Mouse (Mus musculus) forelimb bud, embryonic 11.5 days (tissue): ENCODE data around the gene Cchcr1.
"Not testable (repeated sequence)": the region's sequence is repeated elsewhere in the genome, so short reads cannot be mapped to it uniquely, and the experiment has no call there.

ENCODE experiments used
- DNase-seq: peaks from one replicate; pipeline ENCODE4 v3.0.0-alpha.2; 2012; ENCODE audit warnings: low read depth, low spot score

The Cchcr1 gene

GRCm38 (mm10) chr17:35516652-35517500, at the start of gene Cchcr1, which contains the start of gene Tcf19:
Gene Cchcr1 (plus strand): TSS chr17:35517100.
Gene Tcf19 (minus strand): TSS chr17:35516824.
- DNase-seq: peak; percentile 98

- not testable (repeated sequence) for DNase-seq
These were observed 48.0 kb upstream of the Cchcr1 start for GRCm38 (mm10) chr17:35468936-35469335.

- DNase-seq: no peak
These were observed 46.8 kb upstream of the Cchcr1 start, which contains the start of gene H2-Q10 for GRCm38 (mm10) chr17:35469842-35470751. Gene H2-Q10 (plus strand): TSS chr17:35470089.

- DNase-seq: peak; percentile 53
These were observed 32.8 kb upstream of the Cchcr1 start for GRCm38 (mm10) chr17:35484066-35484465.

GRCm38 (mm10) chr17:35485702-35486101, 31.2 kb upstream of the Cchcr1 start:
- no peak for DNase-seq

DNA sequence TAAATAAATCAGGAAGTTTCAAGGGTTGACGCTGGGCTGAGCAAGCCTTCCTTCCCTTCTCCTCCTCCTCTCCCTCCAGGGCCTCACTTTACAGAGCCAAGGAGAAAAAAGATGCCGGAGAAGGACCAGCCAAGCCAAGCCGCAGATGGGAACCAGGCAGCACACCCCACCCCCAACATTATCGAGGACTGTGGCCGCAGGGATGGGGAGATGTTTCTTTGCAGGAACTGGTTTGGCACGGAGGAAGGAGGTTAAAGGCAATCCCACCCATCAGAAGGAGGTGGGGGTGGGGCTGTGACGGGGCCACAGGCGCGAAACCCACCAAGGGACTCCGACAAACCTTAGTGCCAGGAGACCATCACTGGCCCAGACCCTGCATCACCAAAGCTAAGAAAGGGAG, 30.2 kb upstream of the Cchcr1 start:
- no peak for DNase-seq

DNA sequence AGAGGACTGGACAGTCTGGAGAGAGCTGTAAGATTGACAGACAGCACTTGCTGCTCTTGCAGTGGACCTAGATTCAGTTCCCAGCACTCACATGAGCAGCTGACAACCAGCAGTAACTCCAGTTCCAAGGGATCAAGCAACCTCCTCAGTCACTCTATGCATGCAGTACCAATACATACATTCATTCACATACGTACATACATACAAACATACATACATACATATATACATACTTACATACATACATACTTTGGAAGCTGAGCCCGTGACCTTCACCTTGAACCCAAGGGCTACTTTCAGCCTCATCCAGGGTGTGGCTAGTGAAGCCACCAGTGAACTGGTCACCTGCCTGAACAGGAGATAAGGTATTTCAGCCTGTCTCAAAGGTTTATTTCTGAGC, 28.9 kb upstream of the Cchcr1 start:
- DNase-seq: no peak

DNA sequence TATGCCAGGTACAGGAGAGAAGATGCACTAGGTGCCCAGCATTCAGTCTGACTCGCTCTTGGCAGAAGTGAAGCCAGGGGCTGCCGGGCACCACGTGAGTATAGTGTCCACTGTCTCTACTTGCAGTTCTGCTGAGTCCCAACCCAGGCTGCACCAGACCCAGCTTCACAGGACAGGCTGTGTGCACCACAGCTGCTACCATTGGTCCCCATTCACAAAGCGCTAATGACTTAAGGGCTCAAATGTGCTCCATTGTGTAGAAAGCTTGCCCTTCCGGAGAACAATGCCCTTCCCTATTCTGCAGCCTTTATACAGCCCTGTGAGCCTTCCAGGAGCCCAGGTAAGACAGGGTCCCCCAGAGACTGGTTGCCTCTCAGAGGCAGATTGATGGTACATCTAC, 26.6 kb upstream of the Cchcr1 start:
- DNase-seq: no peak

GRCm38 (mm10) chr17:35497124-35497523, 19.8 kb upstream of the Cchcr1 start:
- no peak for DNase-seq

GRCm38 (mm10) chr17:35502226-35502625, 14.7 kb upstream of the Cchcr1 start:
- DNase-seq: peak; percentile 31

DNA sequence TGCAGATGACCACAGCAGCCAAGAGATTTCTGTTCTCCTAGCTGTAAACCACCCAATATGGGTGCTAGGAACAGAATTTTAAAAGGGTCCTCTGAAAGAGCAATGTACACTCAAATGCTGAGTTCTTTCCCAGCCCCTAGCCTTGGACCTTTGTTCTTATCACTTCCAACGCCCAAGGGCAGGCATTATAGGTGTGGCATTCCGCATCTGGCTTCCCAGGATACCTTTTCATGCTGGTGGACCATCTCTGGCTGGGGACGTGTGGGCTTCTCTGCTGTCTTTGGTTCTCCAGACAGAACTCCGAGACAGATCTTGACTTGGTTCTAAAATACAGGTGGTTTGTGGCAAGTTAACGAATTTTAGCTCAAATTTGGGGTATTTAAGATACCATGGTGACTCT, 14.1 kb upstream of the Cchcr1 start:
- no peak for DNase-seq

DNA sequence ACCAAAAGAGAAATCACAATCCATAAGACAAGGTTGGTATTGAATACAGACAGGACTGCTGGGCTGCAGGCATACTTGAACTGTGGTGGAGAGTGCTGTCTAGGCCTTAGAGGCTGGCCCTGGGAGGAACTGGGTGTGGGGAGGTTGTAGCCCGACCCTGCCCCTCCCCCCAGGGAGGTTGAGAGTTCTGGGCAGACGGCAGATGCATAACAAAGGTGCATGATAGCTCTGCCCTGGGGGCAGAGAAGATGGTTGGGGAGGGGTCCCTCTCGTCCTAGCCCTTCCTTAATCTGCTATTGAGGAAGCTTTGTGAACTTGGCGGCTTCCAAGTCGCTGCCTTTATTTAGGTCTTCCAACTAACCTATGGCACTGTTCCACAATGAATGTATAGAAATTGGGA, 13.1 kb upstream of the Cchcr1 start:
- no peak for DNase-seq

DNA sequence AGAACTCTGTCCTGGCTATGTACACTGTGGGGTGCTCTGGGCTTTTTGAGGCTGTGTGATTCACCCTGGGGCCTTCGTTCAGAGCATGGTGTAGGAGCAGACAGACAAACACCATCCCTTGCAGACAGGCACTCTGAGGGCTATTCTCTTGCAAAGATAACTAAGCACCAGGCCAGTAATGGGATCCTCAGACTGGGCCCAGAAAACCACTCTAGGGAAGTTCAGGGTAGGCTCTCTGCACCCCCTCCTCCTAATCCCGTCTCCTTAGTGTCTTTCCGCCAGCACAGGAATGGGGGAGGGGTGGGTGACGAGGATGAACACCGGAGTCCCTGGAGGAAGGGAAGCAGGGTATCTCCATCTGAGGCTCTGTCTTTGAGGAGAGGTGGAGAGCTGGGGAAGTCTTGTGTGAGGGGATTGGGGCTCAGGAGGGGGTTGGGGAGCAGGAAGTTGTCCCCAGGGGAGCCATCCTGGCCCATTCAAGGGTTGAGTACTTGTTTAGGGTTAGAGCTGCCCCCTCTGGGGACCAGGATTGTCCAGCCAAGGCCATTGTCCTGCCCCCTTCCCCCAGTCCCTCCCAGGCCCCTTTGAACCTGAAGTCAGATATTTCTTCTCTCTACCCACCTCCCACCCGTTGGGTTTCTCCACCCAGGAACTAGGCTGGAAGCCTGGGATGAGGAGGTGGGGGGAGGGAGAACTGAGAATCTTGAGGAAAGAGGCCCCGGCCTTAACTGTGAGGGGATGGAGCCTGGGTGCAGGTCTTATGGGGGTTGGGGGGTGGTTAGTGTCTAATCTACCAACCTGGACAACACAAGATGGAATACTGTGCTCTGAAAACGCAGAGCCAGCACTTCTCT, 12.0 kb upstream of the Cchcr1 start:
- no peak for DNase-seq

DNA sequence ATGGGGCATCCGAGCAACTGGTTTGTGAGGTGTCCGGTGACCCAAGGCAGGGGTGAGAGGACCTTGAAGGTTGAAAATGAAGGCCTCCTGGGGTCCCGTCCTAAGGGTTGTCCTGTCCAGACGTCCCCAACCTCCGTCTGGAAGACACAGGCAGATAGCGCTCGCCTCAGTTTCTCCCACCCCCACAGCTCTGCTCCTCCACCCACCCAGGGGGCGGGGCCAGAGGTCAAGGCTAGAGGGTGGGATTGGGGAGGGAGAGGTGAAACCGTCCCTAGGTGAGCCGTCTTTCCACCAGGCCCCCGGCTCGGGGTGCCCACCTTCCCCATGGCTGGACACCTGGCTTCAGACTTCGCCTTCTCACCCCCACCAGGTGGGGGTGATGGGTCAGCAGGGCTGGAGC, 11.1 kb upstream of the Cchcr1 start, which contains the start of gene Pou5f1:
Gene Pou5f1, plus strand, starts transcription at position 243 of the 400 bp plus-strand sequence.
- no peak for DNase-seq

DNA sequence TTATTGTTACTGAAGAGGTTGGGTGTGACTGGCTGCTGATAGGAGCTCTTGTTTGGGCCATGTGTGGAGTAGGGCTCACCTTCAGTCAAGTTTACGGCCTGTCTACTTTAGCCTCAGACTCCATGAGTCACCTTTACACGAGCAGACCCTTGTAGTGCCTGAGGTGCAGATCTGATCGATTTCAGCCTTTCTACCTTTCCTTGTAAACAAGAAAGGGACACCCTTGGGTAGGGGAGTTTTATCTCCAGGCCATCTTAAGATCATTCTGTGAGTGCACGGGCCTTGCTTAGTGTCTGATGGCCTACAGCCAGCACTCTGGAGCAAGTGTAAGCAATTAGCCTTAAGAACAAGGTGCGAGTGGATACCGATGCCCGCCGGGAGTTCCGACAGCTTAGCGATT, 10.0 kb upstream of the Cchcr1 start:
- no peak for DNase-seq

DNA sequence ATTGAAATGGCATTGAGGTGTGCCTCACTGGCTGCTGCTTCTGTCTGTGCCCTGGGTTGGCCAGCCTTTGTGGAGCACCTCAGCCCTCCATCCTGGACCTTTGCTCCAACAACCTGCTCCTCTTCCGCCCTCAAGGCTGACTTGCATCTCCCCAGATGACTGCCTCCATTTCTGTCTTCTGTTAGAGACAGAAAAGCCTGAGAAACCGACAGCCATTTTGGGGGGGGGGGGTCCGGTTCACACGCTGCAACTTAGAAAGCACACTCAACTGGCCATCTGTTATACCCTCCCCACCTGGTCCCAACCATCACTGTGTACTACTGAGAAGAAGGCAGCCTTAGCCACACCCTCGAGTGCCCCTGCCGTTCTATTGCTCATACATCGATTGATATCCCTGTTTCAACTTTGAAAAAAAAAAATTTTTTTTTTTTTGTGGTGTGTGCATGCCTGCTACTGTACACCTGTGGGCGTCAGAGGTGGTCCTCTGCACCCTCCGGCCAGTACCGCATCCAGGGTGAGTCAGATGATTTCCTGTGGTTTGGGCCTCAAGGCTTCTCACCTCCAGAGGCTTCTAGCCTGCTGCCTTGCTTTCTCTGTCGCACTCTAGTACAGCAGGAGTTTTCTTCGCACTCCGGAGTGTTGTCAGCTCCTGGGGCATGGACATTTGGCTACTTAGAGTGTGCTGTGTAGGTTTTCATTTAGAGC, 9.2 kb upstream of the Cchcr1 start:
- no peak for DNase-seq

GRCm38 (mm10) chr17:35508279-35508678, 8.6 kb upstream of the Cchcr1 start:
- not testable (repeated sequence) for DNase-seq

DNA sequence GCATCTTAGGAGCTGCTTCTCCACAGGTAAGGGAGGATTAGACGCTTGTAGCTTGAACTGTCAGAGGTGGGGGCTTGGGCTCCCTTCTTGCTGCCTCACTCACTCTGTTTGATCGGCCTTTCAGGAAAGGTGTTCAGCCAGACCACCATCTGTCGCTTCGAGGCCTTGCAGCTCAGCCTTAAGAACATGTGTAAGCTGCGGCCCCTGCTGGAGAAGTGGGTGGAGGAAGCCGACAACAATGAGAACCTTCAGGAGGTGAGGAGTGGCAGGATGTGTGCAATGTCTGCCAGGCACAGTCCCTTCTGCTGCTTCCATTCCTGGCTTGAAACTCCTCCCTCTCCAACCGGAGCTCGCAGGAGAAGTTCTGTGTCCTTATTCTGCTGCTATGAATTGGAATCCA, 7.6 kb upstream of the Cchcr1 start:
- peak; percentile 52 for DNase-seq

GRCm38 (mm10) chr17:35512916-35513626, 3.8 kb upstream of the Cchcr1 start:
- DNase-seq: no peak

DNA sequence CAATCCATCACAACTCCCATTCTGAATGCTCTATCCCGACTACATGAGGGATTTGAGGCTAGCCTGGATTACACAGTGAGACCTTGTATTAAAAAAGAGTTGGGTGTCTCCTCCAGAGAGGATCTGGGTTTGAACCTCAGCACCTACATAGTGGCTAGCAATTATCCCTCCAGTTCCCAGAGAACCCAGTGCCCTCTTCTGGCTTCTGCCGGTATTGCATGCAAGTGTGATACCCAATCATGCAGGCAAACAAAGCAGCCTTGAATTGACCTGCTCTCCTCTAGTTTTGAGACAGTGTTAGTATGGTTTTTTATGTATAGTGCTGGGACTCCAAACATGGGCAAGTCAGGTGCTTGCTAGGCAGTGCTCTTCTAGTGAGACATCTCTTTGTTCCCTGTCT, 3.0 kb upstream of the Cchcr1 start:
- peak; percentile 73 for DNase-seq
